Mouse (Mus musculus): ENCODE measurements around the gene Tgm4. TPM values are rescaled to one million over a fixed set of nuclear protein-coding genes. Genes with fewer than 3 reads are reported as not detected.
A peak's percentile ranks its signal among the peaks of the same experiment; 100 is the strongest.

Tgm4 gene
- polyA plus RNA-seq (2016; fragmentation: Nextera tagmentation; extraction: Ambion mirVana): 0.24 and 0.50 TPM in 2 replicates

GRCm38 (mm10) chr9:123034426-123034825, at the start of gene Tgm4:
Gene Tgm4 (plus strand): TSS chr9:123034726.
- ATAC-seq (ENCODE audit: low FRiP score, low read depth): no peak
- no peak within 1 kb of the TSS for H3K4me3 ChIP-seq
- no peaks in the 10 kb centered on the region for H3K4me1 ChIP-seq
- no peak within 1 kb of the TSS for H3K27ac ChIP-seq
- H3K36me3 ChIP-seq: no peaks in the 10 kb centered on the region
- no peaks in the 10 kb centered on the region for H3K27me3 ChIP-seq (replicated peaks)
- no peaks in the 10 kb centered on the region for H3K9me3 ChIP-seq
- H3K9ac ChIP-seq: no peak within 1 kb of the TSS
- no peak within 1 kb of the TSS for H3K4me2 ChIP-seq (replicated peaks)
- WGBS: 90% methylated on average over 4 of the region's 4 CpGs

GRCm38 (mm10) chr9:122998406-122999192, 35.9 kb upstream of the Tgm4 start:
- WGBS: 96% methylated on average over 10 of the region's 10 CpGs
- no peak overlapping the region for H3K4me2 ChIP-seq (replicated peaks)
- no peaks in the 10 kb centered on the region for H3K4me1 ChIP-seq
- no peaks in the 10 kb centered on the region for H3K9me3 ChIP-seq
- peaks cover 36% of the 10 kb centered on the region for H3K36me3 ChIP-seq
- H3K27me3 ChIP-seq (replicated peaks): no peaks in the 10 kb centered on the region
- H3K9ac ChIP-seq: no peak overlapping the region
- no peak overlapping the region for H3K27ac ChIP-seq
- ATAC-seq (ENCODE audit: low FRiP score, low read depth): no peak
- H3K4me3 ChIP-seq: no peak overlapping the region

- H3K4me3 ChIP-seq: no peak overlapping the region
- H3K4me2 ChIP-seq (replicated peaks): no peak overlapping the region
- peaks cover 39% of the 10 kb centered on the region for H3K36me3 ChIP-seq
- H3K27ac ChIP-seq: no peak overlapping the region
- H3K9ac ChIP-seq: no peak overlapping the region
- WGBS: 99% methylated on average over 4 of the region's 4 CpGs
- H3K4me1 ChIP-seq: no peaks in the 10 kb centered on the region
- H3K27me3 ChIP-seq (replicated peaks): no peaks in the 10 kb centered on the region
- H3K9me3 ChIP-seq: no peaks in the 10 kb centered on the region
- no peak for ATAC-seq (ENCODE audit: low FRiP score, low read depth)
Observed at GRCm38 (mm10) chr9:122999193-122999586, 35.3 kb upstream of the Tgm4 start.

- Histone ChIP-seq H3K4me2 (replicated peaks) (no peak overlapping the region), H3K27me3 (replicated peaks) (no peaks in the 10 kb centered on the region), H3K4me1 (no peaks in the 10 kb centered on the region), H3K4me3 (no peak overlapping the region), H3K27ac (no peak overlapping the region), H3K9ac (no peak overlapping the region), H3K36me3 (peaks cover 58% of the 10 kb centered on the region), H3K9me3 (no peaks in the 10 kb centered on the region)
- 96% methylated on average over 2 of the region's 2 CpGs for WGBS
- ATAC-seq (ENCODE audit: low FRiP score, low read depth): no peak
Observed at GRCm38 (mm10) chr9:123004718-123005117, 29.8 kb upstream of the Tgm4 start.

GRCm38 (mm10) chr9:123006071-123006470, 28.5 kb upstream of the Tgm4 start:
- ATAC-seq (ENCODE audit: low FRiP score, low read depth): no peak

GRCm38 (mm10) chr9:123020995-123021631, 13.4 kb upstream of the Tgm4 start, which contains the start of gene Tmem42:
Gene Tmem42 (plus strand): TSS chr9:123021326.
- Histone ChIP-seq H3K4me2 (replicated peaks) (peak within 1 kb of the TSS; percentile 76), H3K4me3 (peak within 1 kb of the TSS; percentile 70), H3K36me3 (peaks cover 10% of the 10 kb centered on the region), H3K4me1 (peaks cover 10% of the 10 kb centered on the region; the same call in 1 of the 2 replicates), H3K9ac (peak within 1 kb of the TSS; percentile 80), H3K27me3 (replicated peaks) (no peaks in the 10 kb centered on the region), H3K9me3 (no peaks in the 10 kb centered on the region), H3K27ac (peak within 1 kb of the TSS; percentile 88)
- peak; percentile 94 for ATAC-seq (ENCODE audit: low FRiP score, low read depth)
- WGBS: under 1% methylated on average over 54 of the region's 69 CpGs

More at GRCm38 (mm10) chr9:123006071-123006470, 28.5 kb upstream of the Tgm4 start:
- Histone ChIP-seq H3K9me3 (no peaks in the 10 kb centered on the region), H3K4me3 (no peak overlapping the region), H3K27ac (no peak overlapping the region), H3K9ac (no peak overlapping the region), H3K4me1 (no peaks in the 10 kb centered on the region), H3K27me3 (replicated peaks) (no peaks in the 10 kb centered on the region), H3K4me2 (replicated peaks) (no peak overlapping the region), H3K36me3 (peaks cover 58% of the 10 kb centered on the region)
- 90% methylated on average over 6 of the region's 6 CpGs for WGBS

- Histone ChIP-seq H3K36me3 (peaks cover 5% of the 10 kb centered on the region), H3K4me1 (peaks cover 10% of the 10 kb centered on the region; the same call in 1 of the 2 replicates), H3K4me2 (replicated peaks) (peak overlapping the region; percentile 76), H3K4me3 (peak overlapping the region; percentile 70), H3K9me3 (no peaks in the 10 kb centered on the region), H3K27me3 (replicated peaks) (no peaks in the 10 kb centered on the region), H3K27ac (peak overlapping the region; percentile 88; the same call in 1 of the 2 replicates), H3K9ac (peak overlapping the region; percentile 80)
- 43% methylated on average over 19 of the region's 24 CpGs for WGBS
- peak; percentile 52 for ATAC-seq (ENCODE audit: low FRiP score, low read depth)
Observed at GRCm38 (mm10) chr9:123021636-123022379, 12.7 kb upstream of the Tgm4 start.

GRCm38 (mm10) chr9:123024201-123024600, 10.3 kb upstream of the Tgm4 start:
- Histone ChIP-seq H3K36me3 (no peaks in the 10 kb centered on the region), H3K9ac (no peak overlapping the region), H3K9me3 (no peaks in the 10 kb centered on the region), H3K4me2 (replicated peaks) (no peak overlapping the region), H3K4me3 (no peak overlapping the region), H3K27me3 (replicated peaks) (no peaks in the 10 kb centered on the region), H3K4me1 (peaks cover 10% of the 10 kb centered on the region; the same call in 1 of the 2 replicates), H3K27ac (no peak overlapping the region)
- no peak for ATAC-seq (ENCODE audit: low FRiP score, low read depth)
- WGBS: 85% methylated on average over 2 of the region's 2 CpGs

- Histone ChIP-seq H3K9ac (no peak overlapping the region), H3K36me3 (no peaks in the 10 kb centered on the region), H3K27ac (no peak overlapping the region), H3K27me3 (replicated peaks) (no peaks in the 10 kb centered on the region), H3K4me3 (no peak overlapping the region), H3K4me1 (no peaks in the 10 kb centered on the region), H3K4me2 (replicated peaks) (no peak overlapping the region), H3K9me3 (no peaks in the 10 kb centered on the region)
- 85% methylated on average over 13 of the region's 13 CpGs for WGBS
- ATAC-seq (ENCODE audit: low FRiP score, low read depth): no peak
Observed at GRCm38 (mm10) chr9:123031496-123032246, 2.9 kb upstream of the Tgm4 start.

- Histone ChIP-seq H3K9ac (no peak overlapping the region), H3K4me2 (replicated peaks) (no peak overlapping the region), H3K36me3 (no peaks in the 10 kb centered on the region), H3K4me1 (no peaks in the 10 kb centered on the region), H3K27ac (no peak overlapping the region), H3K9me3 (no peaks in the 10 kb centered on the region), H3K27me3 (replicated peaks) (no peaks in the 10 kb centered on the region), H3K4me3 (no peak overlapping the region)
- no peak for ATAC-seq (ENCODE audit: low FRiP score, low read depth)
- WGBS: 88% methylated on average over 1 of the region's 1 CpGs
Observed at GRCm38 (mm10) chr9:123047665-123048064, 13.1 kb downstream of the Tgm4 start.

GRCm38 (mm10) chr9:123058724-123059292, 24.3 kb downstream of the Tgm4 start:
- no peak for ATAC-seq (ENCODE audit: low FRiP score, low read depth)
- no peaks in the 10 kb centered on the region for H3K9me3 ChIP-seq
- H3K4me3 ChIP-seq: no peak overlapping the region
- no peak overlapping the region for H3K4me2 ChIP-seq (replicated peaks)
- no peak overlapping the region for H3K27ac ChIP-seq
- no peaks in the 10 kb centered on the region for H3K4me1 ChIP-seq
- no peak overlapping the region for H3K9ac ChIP-seq
- H3K27me3 ChIP-seq (replicated peaks): no peaks in the 10 kb centered on the region
- no peaks in the 10 kb centered on the region for H3K36me3 ChIP-seq

All from neural tube, embryonic 12.5 days (tissue).